Mouse (Mus musculus) stomach, embryonic 14.5 days (tissue): ENCODE data around the gene Tmem132c. TPM values are rescaled to one million over a fixed set of nuclear protein-coding genes. Genes with fewer than 3 reads are reported as not detected.
A peak's percentile ranks its signal among the peaks of the same experiment; 100 is the strongest.
"Not testable (repeated sequence)": the region's sequence is repeated elsewhere in the genome, so short reads cannot be mapped to it uniquely, and the experiment has no call there.

Source experiments
- ATAC-seq: fragments of 200-750 bp; cut with Nextera tagmentation; 2 replicates; pipeline ENCODE4 v1.8.0; 2017; ENCODE audit warnings: low read depth, moderate TSS enrichment; ENCODE audit not compliant: insufficient number of reproducible peaks, insufficient read depth, low FRiP score
- H3K27ac ChIP-seq: fragments of 300-500 bp; sonication (generic); 2 replicates; pipeline ENCODE4 v1.5.1; 2014; ENCODE audit warnings: mild to moderate bottlenecking, low read length, moderate library complexity, mixed read lengths
- H3K27me3 ChIP-seq: fragments of 300-500 bp; sonication (generic); 2 replicates; pipeline ENCODE4 v1.6.1; 2014; ENCODE audit warnings: low read length, control low read depth, mixed read lengths; ENCODE audit not compliant: control insufficient read depth, insufficient read depth
- H3K36me3 ChIP-seq: fragments of 300-500 bp; sonication (generic); 2 replicates; pipeline ENCODE4 v1.6.1; 2014; ENCODE audit warnings: mild to moderate bottlenecking, control low read depth, low read length, moderate library complexity, mixed read lengths; ENCODE audit not compliant: control insufficient read depth, insufficient read depth
- H3K4me1 ChIP-seq: fragments of 300-500 bp; sonication (generic); 2 replicates; pipeline ENCODE4 v1.6.1; 2014; ENCODE audit warnings: low read length, control low read depth, mixed read lengths; ENCODE audit not compliant: control insufficient read depth, insufficient read depth
- H3K4me2 ChIP-seq: fragments of 300-500 bp; sonication (generic); replicated peaks from 2 replicates; pipeline ENCODE4 v1.6.1; 2014; ENCODE audit warnings: low read depth, low read length, control low read depth
- H3K4me3 ChIP-seq: fragments of 300-500 bp; sonication (generic); 2 replicates; pipeline ENCODE4 v1.5.1; 2014; ENCODE audit warnings: low read depth, low read length, control low read depth
- H3K9ac ChIP-seq: fragments of 300-500 bp; sonication (generic); replicated peaks from 2 replicates; pipeline ENCODE4 v1.6.1; 2014; ENCODE audit warnings: low read depth, mild to moderate bottlenecking, control low read depth, low read length, moderate library complexity, mixed read lengths
- H3K9me3 ChIP-seq: fragments of 300-500 bp; sonication (generic); 2 replicates; pipeline ENCODE4 v1.6.1; 2016; ENCODE audit warnings: low read depth, low read length, control low read depth; ENCODE audit not compliant: control insufficient read depth
- WGBS: fragments of 180-500 bp; shearing (Covaris S2); extraction: QIAGEN DNeasy Blood & Tissue Kit; methylation state at CpG from one replicate; pipeline ENCODE4 v1.1.7; 2014; 5-methylcytosine and 5-hydroxymethylcytosine counted together
- polyA plus RNA-seq: library from polyadenylated mRNA; unstranded; fragments of >200 nt; fragmentation: Nextera tagmentation; extraction: Ambion mirVana; gene quantifications from 2 replicates; pipeline ENCODE4 v1.2.1, GENCODE M21; 2014

Tmem132c gene
- polyA plus RNA-seq, 1 experiment from 2014 or later, result 1.8 TPM

DNA sequence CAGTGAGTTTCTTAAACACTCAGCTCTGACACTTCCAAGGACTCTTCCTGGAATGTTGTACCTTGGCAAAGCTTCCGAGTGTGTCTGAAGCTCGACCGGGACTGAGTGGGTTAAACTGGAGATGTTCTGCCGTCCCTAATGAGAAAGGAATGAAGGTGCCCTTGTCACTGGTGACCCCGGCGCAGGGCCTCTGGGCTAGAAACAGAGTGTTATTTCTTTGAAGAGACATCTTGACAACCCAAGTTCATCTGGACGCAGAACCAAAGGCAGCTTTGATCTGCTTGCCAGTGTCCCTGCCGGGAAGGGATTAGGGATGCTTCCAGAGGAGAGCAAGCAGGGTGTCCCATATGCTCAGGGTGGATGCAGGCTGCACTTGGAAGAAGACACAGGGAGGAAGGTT is 114.2 kb downstream of the Tmem132c start:
- H3K9me3 ChIP-seq, result no peaks in the 10 kb centered on the region
- H3K4me2 ChIP-seq, result no peak overlapping the region
- H3K36me3 ChIP-seq, result no peaks in the 10 kb centered on the region
- no peak overlapping the region for H3K27ac ChIP-seq
- H3K27me3 ChIP-seq, result no peaks in the 10 kb centered on the region
- H3K4me1 ChIP-seq, result no peaks in the 10 kb centered on the region
- H3K9ac ChIP-seq, result no peak overlapping the region
- 18% methylated on average over 8 of the region's 8 CpGs for WGBS
- ATAC-seq, result no peak
- no peak overlapping the region for H3K4me3 ChIP-seq

DNA sequence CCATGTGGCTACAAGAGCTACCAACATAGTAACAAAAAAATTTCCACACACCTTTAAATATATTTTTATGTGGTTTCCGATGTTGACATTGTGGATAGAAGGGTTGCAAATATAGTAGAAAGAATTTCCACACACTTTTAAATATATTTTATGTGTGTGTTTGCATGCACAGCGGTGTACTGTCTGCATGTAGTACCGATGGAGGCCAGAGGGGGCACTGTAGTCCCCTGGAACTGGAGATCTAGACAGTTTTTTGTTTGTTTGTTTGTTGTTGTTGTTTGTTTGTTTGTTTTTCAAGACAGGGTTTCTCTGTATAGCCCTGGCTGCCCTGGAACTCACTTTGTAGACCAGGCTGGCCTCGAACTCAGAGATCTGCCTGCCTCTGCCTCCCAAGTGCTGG is 116.3 kb downstream of the Tmem132c start:
- not testable (repeated sequence) for H3K4me1 ChIP-seq, H3K9ac ChIP-seq, H3K9me3 ChIP-seq, H3K27me3 ChIP-seq, H3K4me2 ChIP-seq, H3K36me3 ChIP-seq, H3K4me3 ChIP-seq, ATAC-seq, H3K27ac ChIP-seq
- 89% methylated on average over 4 of the region's 4 CpGs for WGBS

DNA sequence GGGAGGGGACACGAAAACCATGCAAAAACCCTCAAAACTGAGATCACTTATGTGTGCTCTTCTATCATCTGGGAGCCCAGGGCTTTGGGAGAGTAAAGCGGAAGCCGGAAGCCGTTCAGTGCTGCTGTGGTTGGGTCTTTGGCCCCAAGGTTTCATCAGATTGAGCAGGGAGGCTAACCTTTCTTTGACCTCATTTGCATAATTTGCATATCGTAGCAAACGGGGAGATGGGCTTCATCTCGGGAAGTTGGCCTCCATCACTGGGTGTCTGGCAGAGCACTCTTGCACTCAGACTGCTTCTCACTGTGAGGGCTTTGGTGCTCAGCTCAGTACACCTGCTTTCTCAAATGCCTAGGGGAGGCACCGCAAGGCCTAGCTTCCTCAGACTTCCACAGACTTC is 119.5 kb downstream of the Tmem132c start:
- Histone ChIP-seq H3K27me3 (no peaks in the 10 kb centered on the region), H3K4me3 (no peak overlapping the region), H3K4me2 (no peak overlapping the region), H3K27ac (no peak overlapping the region), H3K9ac (no peak overlapping the region), H3K9me3 (no peaks in the 10 kb centered on the region; the same call in 1 of the 2 replicates), H3K36me3 (no peaks in the 10 kb centered on the region), H3K4me1 (no peaks in the 10 kb centered on the region)
- 71% methylated on average over 8 of the region's 8 CpGs for WGBS
- ATAC-seq, result no peak

DNA sequence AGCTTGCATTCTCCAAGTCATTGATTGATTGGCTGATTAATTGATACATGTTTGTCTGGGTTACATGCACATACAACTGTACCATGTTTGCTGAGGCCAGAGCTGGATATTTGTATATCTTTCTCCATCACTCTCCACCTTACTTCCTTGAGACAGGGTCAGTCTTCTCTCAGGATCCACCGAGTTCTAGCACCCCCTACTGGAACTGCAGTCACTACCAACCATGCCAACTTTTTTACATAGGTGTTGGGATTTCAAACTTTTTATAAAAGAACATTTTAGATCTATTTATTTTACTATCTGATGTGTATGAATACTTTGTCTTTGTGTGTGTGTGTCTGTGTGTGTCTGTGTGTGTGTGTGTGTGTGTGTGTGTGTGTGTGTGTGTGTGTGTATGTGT is 123.5 kb downstream of the Tmem132c start:
- Histone ChIP-seq H3K27ac (no peak overlapping the region), H3K27me3 (no peaks in the 10 kb centered on the region), H3K9ac (no peak overlapping the region), H3K4me2 (no peak overlapping the region), H3K36me3 (no peaks in the 10 kb centered on the region), H3K4me3 (no peak overlapping the region), H3K9me3 (no peaks in the 10 kb centered on the region; the same call in 1 of the 2 replicates), H3K4me1 (peaks cover 2% of the 10 kb centered on the region; the same call in 1 of the 2 replicates)
- WGBS, result 21% methylated on average over 1 of the region's 1 CpGs
- ATAC-seq, result no peak

DNA sequence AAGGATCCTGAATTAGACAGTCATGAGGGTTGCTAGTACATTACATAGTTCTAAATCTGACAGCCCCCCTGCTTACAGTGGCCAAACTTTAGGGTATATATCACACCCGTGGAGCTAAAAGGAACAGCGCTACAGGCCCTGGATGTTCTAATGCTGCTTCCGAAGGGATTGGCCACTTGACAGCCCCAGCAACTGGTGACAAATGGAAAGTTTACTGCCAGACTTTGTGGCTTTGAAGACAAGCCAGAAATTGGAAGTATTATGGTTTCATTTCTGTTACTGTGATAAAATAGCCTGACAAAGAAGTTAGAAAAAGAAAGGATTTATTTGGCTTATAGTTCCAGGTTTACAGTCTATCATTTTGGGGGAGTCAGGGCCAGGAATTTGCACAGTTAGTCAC is 126.6 kb downstream of the Tmem132c start:
- H3K27me3 ChIP-seq, result no peaks in the 10 kb centered on the region
- H3K4me3 ChIP-seq, result no peak overlapping the region
- whole genome bisulfite sequencing, result 70% methylated on average over 3 of the region's 3 CpGs
- no peak overlapping the region for H3K4me2 ChIP-seq
- H3K27ac ChIP-seq, result no peak overlapping the region
- no peaks in the 10 kb centered on the region; the same call in 1 of the 2 replicates for H3K9me3 ChIP-seq
- H3K36me3 ChIP-seq, result no peaks in the 10 kb centered on the region
- no peak for ATAC-seq
- peaks cover 5% of the 10 kb centered on the region; the same call in 1 of the 2 replicates for H3K4me1 ChIP-seq
- no peak overlapping the region for H3K9ac ChIP-seq

DNA sequence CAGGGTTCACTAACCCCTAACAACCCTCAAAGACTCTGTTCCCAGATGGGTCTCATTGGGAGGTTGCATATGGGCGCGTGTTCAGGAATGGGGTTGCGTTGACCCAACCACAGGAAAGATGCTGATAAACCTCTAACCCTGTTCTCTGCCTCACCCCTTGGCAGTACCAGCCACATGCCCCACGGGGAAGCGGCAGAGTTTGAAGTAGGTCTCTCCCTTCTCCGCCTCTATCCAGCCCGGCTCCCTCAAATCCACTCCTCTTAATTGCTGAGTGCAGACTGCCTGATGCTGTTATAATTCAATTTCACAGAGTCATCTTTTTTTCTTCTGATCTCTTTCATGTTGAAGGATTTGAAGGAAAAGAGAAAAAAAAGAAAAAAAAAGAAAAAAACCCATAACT is 128.2 kb downstream of the Tmem132c start:
- Histone ChIP-seq H3K9me3 (no peaks in the 10 kb centered on the region; the same call in 1 of the 2 replicates), H3K27ac (no peak overlapping the region), H3K27me3 (no peaks in the 10 kb centered on the region), H3K36me3 (no peaks in the 10 kb centered on the region), H3K9ac (no peak overlapping the region), H3K4me2 (no peak overlapping the region), H3K4me1 (peaks cover 5% of the 10 kb centered on the region; the same call in 1 of the 2 replicates), H3K4me3 (no peak overlapping the region)
- WGBS, result 76% methylated on average over 7 of the region's 7 CpGs
- no peak for ATAC-seq

DNA sequence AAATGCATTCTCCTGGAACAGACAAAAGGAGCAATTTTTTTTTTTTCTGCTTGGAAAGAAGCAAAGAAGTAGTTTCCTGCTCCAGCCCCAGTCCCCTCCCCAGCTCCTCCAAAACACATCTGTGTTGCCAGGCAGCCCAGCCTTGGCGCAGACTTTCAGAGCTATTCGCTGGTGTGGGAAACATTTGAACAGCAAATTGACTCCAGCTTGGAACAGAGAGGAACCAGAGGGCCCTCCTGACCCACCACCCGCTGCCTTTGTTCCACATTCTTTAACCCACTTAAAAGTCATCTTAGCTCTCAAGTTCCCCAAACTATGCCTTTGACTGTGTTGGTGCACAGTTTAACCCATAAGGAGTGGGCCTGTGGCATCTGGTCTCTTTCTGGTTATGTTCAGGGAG is 128.9 kb downstream of the Tmem132c start:
- 22% methylated on average over 3 of the region's 3 CpGs for WGBS
- peak overlapping the region; percentile 27; the same call in 1 of the 2 replicates for H3K27ac ChIP-seq

DNA sequence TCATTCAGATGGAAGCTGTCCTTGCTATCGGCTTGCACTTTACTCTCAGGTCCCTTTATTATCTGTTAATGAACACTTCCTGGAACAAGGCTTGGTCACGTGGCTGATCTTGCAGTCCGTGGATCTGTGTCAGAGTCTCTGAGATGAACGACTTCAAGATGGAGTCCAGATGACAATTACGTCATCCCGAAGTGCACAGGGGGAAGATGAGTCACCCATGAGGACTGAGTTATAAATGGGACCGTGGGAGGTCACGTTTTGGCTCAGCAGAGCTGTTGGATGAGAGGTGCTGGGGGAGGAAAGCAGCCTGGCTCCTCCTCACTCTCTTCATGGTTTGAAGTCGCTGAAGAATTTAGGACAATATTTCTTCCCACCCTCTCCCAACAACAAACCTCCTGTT is 132.6 kb downstream of the Tmem132c start:
- Histone ChIP-seq H3K4me3 (no peak overlapping the region), H3K4me1 (peaks cover 5% of the 10 kb centered on the region; the same call in 1 of the 2 replicates), H3K9ac (no peak overlapping the region), H3K4me2 (no peak overlapping the region), H3K27ac (no peak overlapping the region), H3K9me3 (no peaks in the 10 kb centered on the region), H3K36me3 (no peaks in the 10 kb centered on the region), H3K27me3 (no peaks in the 10 kb centered on the region)
- no peak for ATAC-seq
- 55% methylated on average over 9 of the region's 9 CpGs for WGBS

More for the DNA sequence above, 128.9 kb downstream of the Tmem132c start:
- no peaks in the 10 kb centered on the region; the same call in 1 of the 2 replicates for H3K9me3 ChIP-seq
- H3K4me3 ChIP-seq, result no peak overlapping the region
- H3K36me3 ChIP-seq, result no peaks in the 10 kb centered on the region
- H3K27me3 ChIP-seq, result no peaks in the 10 kb centered on the region
- peaks cover 5% of the 10 kb centered on the region; the same call in 1 of the 2 replicates for H3K4me1 ChIP-seq
- H3K4me2 ChIP-seq, result no peak overlapping the region
- no peak for ATAC-seq
- no peak overlapping the region for H3K9ac ChIP-seq

DNA sequence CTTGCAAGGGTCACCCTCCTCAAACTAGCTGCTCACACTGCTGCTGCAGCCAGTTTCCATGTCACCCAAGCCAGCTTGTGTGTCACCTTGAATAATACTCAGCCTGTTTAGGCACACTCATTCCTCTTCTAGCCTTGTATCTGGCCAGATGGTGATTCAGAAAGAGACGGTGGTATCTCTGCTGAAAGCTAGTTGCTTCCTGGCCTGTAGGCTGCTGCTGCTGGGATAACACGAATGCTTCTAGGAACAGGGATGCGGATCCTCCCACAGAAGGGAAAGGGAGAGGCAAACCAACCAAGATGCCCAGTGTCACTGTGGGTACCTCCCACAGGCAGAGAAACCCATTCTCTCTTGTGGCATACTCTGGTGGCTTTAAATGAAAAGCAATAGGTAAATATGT is 134.0 kb downstream of the Tmem132c start:
- no peak for ATAC-seq
- Histone ChIP-seq H3K9ac (no peak overlapping the region), H3K27ac (no peak overlapping the region), H3K4me3 (no peak overlapping the region), H3K36me3 (no peaks in the 10 kb centered on the region), H3K27me3 (no peaks in the 10 kb centered on the region), H3K4me1 (no peaks in the 10 kb centered on the region), H3K4me2 (no peak overlapping the region), H3K9me3 (no peaks in the 10 kb centered on the region)
- 85% methylated on average over 3 of the region's 3 CpGs for WGBS
